Mouse (Mus musculus) stomach, postnatal 0 days (tissue): ENCODE results near the gene Gm44965.

Experiments used
- CTCF ChIP-seq: IDR thresholded peaks from 2 replicates; pipeline ENCODE4 v1.5.1; 2016; ENCODE audit warnings: antibody characterized with exemption, low read depth, mild to moderate bottlenecking, moderate library complexity
- EP300 ChIP-seq: optimal IDR thresholded peaks from 2 replicates; pipeline ENCODE3; 2016; ENCODE audit warnings: antibody characterized with exemption

DNA sequence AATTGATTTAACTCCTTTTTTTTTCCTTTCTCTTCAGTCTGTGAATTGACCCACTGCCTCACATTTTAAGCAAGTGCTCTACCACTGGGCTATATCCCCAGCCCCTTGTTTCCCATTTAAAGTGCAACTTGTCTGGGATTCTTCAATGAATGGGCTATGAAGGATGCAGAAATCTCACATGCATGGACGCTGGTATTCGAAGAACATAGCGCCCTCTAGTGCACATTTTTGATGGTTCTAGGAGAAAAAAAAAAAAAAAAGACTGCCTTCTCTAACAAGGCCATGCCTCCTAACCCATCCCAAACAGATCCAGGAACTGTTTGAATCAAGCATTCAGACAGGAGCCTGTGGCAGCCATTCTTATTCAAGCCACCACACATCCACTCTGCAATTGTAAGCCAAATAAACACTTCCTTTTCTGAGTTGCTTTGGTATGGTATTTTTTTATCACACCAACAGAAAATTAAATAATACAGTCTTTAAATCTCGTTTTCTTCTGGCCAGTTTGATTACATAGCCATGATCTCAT lies 49.1 kb downstream of the Gm44965 start:
- TF ChIP-seq CTCF (peak; percentile 82), EP300 (no peak)
